ENCODE assay signal across 12 mouse cellular contexts in genomic region chr9:85496506-85497239, GRCm38 (mm10).
DNase-seq lines count a peak whose midpoint lies in the region; ATAC-seq lines count a peak whose summit lies in the region.
"Had no signal": no experiment of that assay in that cellular context is flagged by ENCODE, and none has a peak within 500 bp of the region (broad histone marks: within the 10 kb centered on the region; RNA-seq: fewer than 3 reads in every experiment).

No protein-coding gene starts in this region.

- H3K27me3 ChIP-seq in neural tube, embryonic 11.5 days (ENCODE audit: control insufficient read depth, insufficient read depth, low read length) = no peaks in the 10 kb centered on the region
- H3K27me3 ChIP-seq in forebrain, embryonic 14.5 days (replicated peaks; ENCODE audit: control insufficient read depth, insufficient read depth, low read length) = no peaks in the 10 kb centered on the region
- no peaks in the 10 kb centered on the region for H3K27me3 ChIP-seq in liver, embryonic 16.5 days (ENCODE audit: control insufficient read depth, insufficient read depth, low read depth, low read length)

- WGBS in neural tube, embryonic 11.5 days = 26% methylated on average over 8 of the region's 8 CpGs
- WGBS in forebrain, embryonic 14.5 days = 3% methylated on average over 8 of the region's 8 CpGs
- WGBS in liver, embryonic 16.5 days (ENCODE audit: insufficient replicate concordance) = 40% methylated on average over 8 of the region's 8 CpGs

- no peaks in the 10 kb centered on the region for H3K9me3 ChIP-seq in neural tube, embryonic 11.5 days (ENCODE audit: control insufficient read depth, low read length)
- no peaks in the 10 kb centered on the region for H3K9me3 ChIP-seq in forebrain, embryonic 14.5 days (replicated peaks; ENCODE audit: control insufficient read depth, low read length)
- H3K9me3 ChIP-seq in liver, embryonic 16.5 days (replicated peaks; ENCODE audit: control insufficient read depth, low read length) = no peaks in the 10 kb centered on the region

- DNase-seq in neural tube, embryonic 11.5 days (ENCODE audit: low spot score) = no peak
- no peak for DNase-seq in neural tube, embryonic 10.5 days (ENCODE audit: extremely low spot score, low spot score)
- DNase-seq in forebrain, embryonic 14.5 days (ENCODE audit: low spot score) = peak; percentile 73
- DNase-seq in left cerebral cortex, postnatal 25 days (ENCODE audit: low spot score in 2 of 2) = no peak
- DNase-seq in left cerebral cortex, adult 11 months (ENCODE audit: low spot score) = no peak
- no peak for DNase-seq in spleen, postnatal 10 days (ENCODE audit: low spot score in 2 of 2)
- DNase-seq in adrenal gland, adult 8-10 months = no peak
- DNase-seq: gastrocnemius, postnatal 25 days; kidney, adult 18-20 months; right cerebral cortex, postnatal 14 days; thymus, adult 18-20 months had no signal

- no peak overlapping the region for H3K9ac ChIP-seq in neural tube, embryonic 11.5 days (ENCODE audit: low read length)
- H3K9ac ChIP-seq in forebrain, embryonic 14.5 days (ENCODE audit: low read length) = no peak overlapping the region
- no peak overlapping the region for H3K9ac ChIP-seq in liver, embryonic 16.5 days (ENCODE audit: low read depth, low read length)

- ATAC-seq in neural tube, embryonic 11.5 days (ENCODE audit: insufficient read depth, low FRiP score, low TSS enrichment) = peak; percentile 67
- peak; percentile 86 for ATAC-seq in forebrain, embryonic 14.5 days
- ATAC-seq in liver, embryonic 16.5 days (ENCODE audit: low read depth) = peak; percentile 58

- no peak overlapping the region for H3K27ac ChIP-seq in neural tube, embryonic 11.5 days (ENCODE audit: low read depth, low read length)
- no peak overlapping the region for H3K27ac ChIP-seq in forebrain, embryonic 14.5 days (ENCODE audit: low read depth, low read length)
- no peak overlapping the region for H3K27ac ChIP-seq in liver, embryonic 16.5 days (ENCODE audit: low read length)

- intact Hi-C loops in left cerebral cortex, postnatal 25 days (cut with DNase I) = no loop called here

- H3K4me1 ChIP-seq in neural tube, embryonic 11.5 days (ENCODE audit: control insufficient read depth, insufficient read depth, low read length) = 0 out of 2 replicates have a peak, but pooled peaks cover 2% of the 10 kb centered on the region
- H3K4me1 ChIP-seq in forebrain, embryonic 14.5 days (ENCODE audit: control insufficient read depth, insufficient read depth, low read length) = peaks cover 12% of the 10 kb centered on the region
- H3K4me1 ChIP-seq in liver, embryonic 16.5 days (ENCODE audit: control insufficient read depth, low read depth, low read length) = no peaks in the 10 kb centered on the region

- no peak overlapping the region for H3K4me3 ChIP-seq in neural tube, embryonic 11.5 days (ENCODE audit: low read depth, low read length)
- H3K4me3 ChIP-seq in forebrain, embryonic 14.5 days (ENCODE audit: low read depth, low read length) = no peak overlapping the region
- no peak overlapping the region for H3K4me3 ChIP-seq in liver, embryonic 16.5 days (ENCODE audit: low read depth, low read length)

- no peak overlapping the region for H3K4me2 ChIP-seq in neural tube, embryonic 11.5 days (ENCODE audit: low read depth)
- no peak overlapping the region for H3K4me2 ChIP-seq in forebrain, embryonic 14.5 days (ENCODE audit: low read length)
- H3K4me2 ChIP-seq in liver, embryonic 16.5 days (ENCODE audit: low read depth, low read length) = no peak overlapping the region

- no peaks in the 10 kb centered on the region for H3K36me3 ChIP-seq in neural tube, embryonic 11.5 days (ENCODE audit: control insufficient read depth, insufficient read depth, low read length)
- H3K36me3 ChIP-seq in forebrain, embryonic 14.5 days (ENCODE audit: control insufficient read depth, insufficient read depth, low read length) = no peaks in the 10 kb centered on the region
- no peaks in the 10 kb centered on the region for H3K36me3 ChIP-seq in liver, embryonic 16.5 days (ENCODE audit: control insufficient read depth, insufficient read depth)
